Mouse (Mus musculus): ENCODE measurements around the gene Pnkp. TPM values are rescaled to one million over a fixed set of nuclear protein-coding genes. Genes with fewer than 3 reads are reported as not detected.
"Not testable (repeated sequence)": the region's sequence is repeated elsewhere in the genome, so short reads cannot be mapped to it uniquely, and the experiment has no call there.

The Pnkp gene
- polyA plus RNA-seq, 1 experiment from 2014 or later = 39.8 TPM

DNA sequence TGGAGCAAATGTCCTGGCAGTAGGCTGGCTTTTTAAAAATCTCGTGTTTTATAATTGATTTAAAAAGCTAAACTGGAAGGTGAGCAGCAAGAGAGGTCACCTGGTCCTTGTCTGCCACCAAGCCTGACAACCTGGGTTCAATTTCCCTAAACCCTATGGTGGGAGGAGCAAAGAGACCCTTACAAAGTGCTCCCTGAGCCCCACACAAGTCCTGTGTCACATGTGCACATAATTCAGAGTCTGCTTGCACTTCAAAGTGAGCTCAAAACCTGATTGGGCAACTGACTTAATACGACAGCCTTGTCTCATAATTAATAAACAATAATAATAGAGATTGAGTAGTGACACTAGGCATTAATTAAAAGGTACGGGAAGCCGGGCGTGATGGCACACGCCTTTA, 13.7 kb downstream of the Pnkp start:
- H3K9me3 ChIP-seq = no peaks in the 10 kb centered on the region
- H3K27ac ChIP-seq = peak overlapping the region; percentile 96
- H3K4me3 ChIP-seq = peak overlapping the region; percentile 72
- no peak for DNase-seq (ENCODE audit: extremely low spot score, low spot score)
- 81% methylated on average over 6 of the region's 6 CpGs for WGBS
- peaks cover 53% of the 10 kb centered on the region for H3K4me1 ChIP-seq
- H3K27me3 ChIP-seq (ENCODE audit: poor library complexity, severe bottlenecking) = no peaks in the 10 kb centered on the region
- peaks cover 33% of the 10 kb centered on the region for H3K36me3 ChIP-seq (replicated peaks)

- DNase-seq (ENCODE audit: extremely low spot score, low spot score) = no peak
- Histone ChIP-seq H3K4me3 (no peak overlapping the region), H3K27ac (no peak overlapping the region), H3K4me1 (peaks cover 48% of the 10 kb centered on the region), H3K9me3 (no peaks in the 10 kb centered on the region), H3K36me3 (replicated peaks) (peaks cover 33% of the 10 kb centered on the region), H3K27me3 (ENCODE audit: poor library complexity, severe bottlenecking) (no peaks in the 10 kb centered on the region)
- 74% methylated on average over 1 of the region's 1 CpGs for WGBS
These were observed 14.2 kb downstream of the Pnkp start for GRCm38 (mm10) chr7:44871181-44871580.

DNA sequence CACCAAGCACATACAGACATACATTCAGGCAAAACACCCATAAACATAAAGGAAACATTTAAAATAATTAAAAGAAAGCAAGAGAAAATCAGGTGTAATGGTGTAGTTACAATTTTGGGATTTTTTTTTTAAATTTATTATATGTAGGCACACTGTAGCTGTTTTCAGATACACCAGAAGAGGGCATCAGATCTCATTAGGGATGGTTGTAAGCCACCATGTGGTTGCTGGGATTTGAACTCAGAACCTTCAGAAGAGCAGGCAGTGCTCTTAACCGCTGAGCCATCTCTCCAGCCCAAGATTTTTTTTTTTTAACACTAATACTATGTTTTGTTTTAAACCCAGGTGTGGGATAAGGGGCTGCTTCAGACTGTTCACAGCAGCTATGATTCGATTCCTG, 14.8 kb downstream of the Pnkp start:
- 88% methylated on average over 2 of the region's 2 CpGs for WGBS
- not testable (repeated sequence) for DNase-seq (ENCODE audit: extremely low spot score, low spot score); H3K4me3 ChIP-seq; H3K27me3 ChIP-seq (ENCODE audit: poor library complexity, severe bottlenecking); H3K27ac ChIP-seq; H3K9me3 ChIP-seq
- Histone ChIP-seq H3K36me3 (replicated peaks) (peaks cover 33% of the 10 kb centered on the region), H3K4me1 (peaks cover 42% of the 10 kb centered on the region)

DNA sequence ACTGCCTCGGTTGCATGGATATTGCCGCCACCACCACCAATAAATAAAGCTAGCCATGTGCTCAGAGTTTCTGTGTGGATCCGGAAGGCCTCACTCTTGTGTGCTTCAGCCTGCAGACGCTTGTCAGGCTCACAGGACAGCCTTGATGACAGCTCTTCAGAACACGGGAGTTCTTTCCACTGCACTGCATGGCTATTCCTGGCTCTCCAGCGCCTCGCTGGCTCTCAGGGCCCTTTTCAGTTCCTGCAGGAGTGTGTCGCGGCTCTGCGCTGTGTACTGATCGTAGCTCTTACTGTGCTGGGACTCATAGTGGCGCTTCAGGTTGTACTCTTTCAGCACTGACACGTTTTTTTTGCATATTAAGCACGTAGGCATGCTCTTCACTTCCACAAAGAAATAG, 20.9 kb downstream of the Pnkp start:
- no peaks in the 10 kb centered on the region for H3K9me3 ChIP-seq

GRCm38 (mm10) chr7:44883036-44883435, 26.1 kb downstream of the Pnkp start:
- 93% methylated on average over 3 of the region's 3 CpGs for WGBS
- Histone ChIP-seq H3K36me3 (replicated peaks) (peaks cover 100% of the 10 kb centered on the region), H3K27me3 (ENCODE audit: poor library complexity, severe bottlenecking) (no peaks in the 10 kb centered on the region), H3K4me1 (peaks cover 9% of the 10 kb centered on the region), H3K27ac (no peak overlapping the region), H3K9me3 (no peaks in the 10 kb centered on the region), H3K4me3 (no peak overlapping the region)
- no peak for DNase-seq (ENCODE audit: extremely low spot score, low spot score)

More for the DNA sequence above, 20.9 kb downstream of the Pnkp start:
- Histone ChIP-seq H3K27me3 (ENCODE audit: poor library complexity, severe bottlenecking) (no peaks in the 10 kb centered on the region), H3K4me1 (peaks cover 7% of the 10 kb centered on the region), H3K4me3 (no peak overlapping the region), H3K36me3 (replicated peaks) (peaks cover 77% of the 10 kb centered on the region), H3K27ac (no peak overlapping the region)
- DNase-seq (ENCODE audit: extremely low spot score, low spot score) = no peak
- 90% methylated on average over 14 of the region's 14 CpGs for WGBS

GRCm38 (mm10) chr7:44884637-44885036, 27.7 kb downstream of the Pnkp start:
- no peak overlapping the region; the same call in 1 of the 2 replicates for H3K4me3 ChIP-seq
- peaks cover 100% of the 10 kb centered on the region for H3K36me3 ChIP-seq (replicated peaks)
- H3K27ac ChIP-seq = no peak overlapping the region
- no peaks in the 10 kb centered on the region for H3K27me3 ChIP-seq (ENCODE audit: poor library complexity, severe bottlenecking)
- 95% methylated on average over 5 of the region's 5 CpGs for WGBS
- H3K4me1 ChIP-seq = peaks cover 9% of the 10 kb centered on the region
- no peaks in the 10 kb centered on the region for H3K9me3 ChIP-seq
- no peak for DNase-seq (ENCODE audit: extremely low spot score, low spot score)

- Histone ChIP-seq H3K4me1 (peaks cover 25% of the 10 kb centered on the region), H3K4me3 (no peak overlapping the region; the same call in 1 of the 2 replicates), H3K9me3 (no peaks in the 10 kb centered on the region), H3K36me3 (replicated peaks) (peaks cover 90% of the 10 kb centered on the region), H3K27ac (no peak overlapping the region), H3K27me3 (ENCODE audit: poor library complexity, severe bottlenecking) (no peaks in the 10 kb centered on the region)
- WGBS = 91% methylated on average over 7 of the region's 7 CpGs
- DNase-seq (ENCODE audit: extremely low spot score, low spot score) = no peak
These were observed 30.0 kb downstream of the Pnkp start for GRCm38 (mm10) chr7:44886964-44887363.

DNA sequence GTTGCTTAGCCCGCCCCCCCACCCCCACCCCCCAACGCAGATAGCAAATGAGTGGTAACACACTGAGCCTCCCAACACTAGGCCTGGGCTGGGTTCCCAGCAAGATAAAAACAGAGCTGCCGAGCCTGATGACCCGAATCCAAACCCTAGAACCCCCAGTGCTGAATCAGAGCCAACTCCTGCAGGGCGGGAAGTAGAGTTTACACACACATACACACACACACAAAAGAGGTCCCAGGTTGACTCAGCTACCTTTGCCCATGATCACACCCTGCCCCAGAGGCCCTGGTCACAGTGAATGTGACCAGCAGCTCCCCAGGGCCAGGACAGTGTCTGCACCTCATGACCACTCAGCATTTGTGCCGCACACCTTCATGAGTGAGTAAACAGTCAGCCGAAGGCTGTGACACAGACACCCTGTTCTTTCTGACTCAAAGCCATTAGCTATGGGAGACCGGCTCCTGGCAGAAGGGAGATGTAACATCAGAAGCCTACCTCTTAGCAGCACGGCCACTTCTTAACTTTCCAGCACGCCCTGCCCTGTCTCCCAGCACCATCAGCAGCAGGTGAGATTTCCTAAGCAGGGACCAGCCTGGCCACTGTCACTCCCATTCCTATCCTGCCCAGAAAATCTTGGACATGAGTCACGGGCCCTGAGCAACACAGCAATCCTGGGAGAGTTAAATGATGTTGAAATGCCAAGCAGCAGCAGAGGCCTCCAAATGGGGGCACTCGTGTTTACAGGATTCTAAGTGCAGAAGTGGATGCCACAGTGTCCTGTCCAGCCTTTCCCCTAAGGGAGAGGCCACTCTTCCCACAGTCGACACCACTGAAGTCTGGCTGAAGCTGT, 31.5 kb downstream of the Pnkp start:
- no peak for DNase-seq (ENCODE audit: extremely low spot score, low spot score)
- Histone ChIP-seq H3K36me3 (replicated peaks) (peaks cover 75% of the 10 kb centered on the region), H3K4me3 (no peak overlapping the region; the same call in 1 of the 2 replicates), H3K4me1 (peaks cover 31% of the 10 kb centered on the region), H3K27me3 (ENCODE audit: poor library complexity, severe bottlenecking) (no peaks in the 10 kb centered on the region), H3K27ac (no peak overlapping the region), H3K9me3 (no peaks in the 10 kb centered on the region)
- 92% methylated on average over 13 of the region's 13 CpGs for WGBS

DNA sequence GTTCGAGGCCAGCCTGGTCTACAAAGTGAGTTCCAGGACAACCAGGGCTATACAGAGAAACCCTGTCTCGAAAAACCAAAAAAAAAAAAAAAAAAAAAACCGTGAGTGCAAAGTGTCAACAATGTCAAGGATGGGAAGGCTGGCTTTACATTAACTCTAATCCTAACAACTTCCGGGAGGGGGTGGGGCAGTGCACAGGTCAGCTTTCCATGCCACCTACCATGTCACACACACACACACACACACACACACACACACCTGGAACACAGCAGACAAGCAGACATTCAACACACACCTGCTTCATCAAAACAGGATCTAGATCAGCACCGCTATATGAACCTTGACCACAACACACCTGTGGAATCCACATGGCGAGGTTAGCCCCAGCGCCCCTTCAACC, 33.2 kb downstream of the Pnkp start:
- no peaks in the 10 kb centered on the region for H3K27me3 ChIP-seq (ENCODE audit: poor library complexity, severe bottlenecking)
- 89% methylated on average over 7 of the region's 7 CpGs for WGBS
- peaks cover 58% of the 10 kb centered on the region for H3K36me3 ChIP-seq (replicated peaks)
- H3K27ac ChIP-seq = no peak overlapping the region
- no peaks in the 10 kb centered on the region for H3K9me3 ChIP-seq
- H3K4me1 ChIP-seq = peaks cover 48% of the 10 kb centered on the region
- H3K4me3 ChIP-seq = peak overlapping the region; percentile 94
- no peak for DNase-seq (ENCODE audit: extremely low spot score, low spot score)

- Histone ChIP-seq H3K36me3 (replicated peaks) (peaks cover 53% of the 10 kb centered on the region), H3K4me1 (peaks cover 51% of the 10 kb centered on the region), H3K9me3 (no peaks in the 10 kb centered on the region), H3K4me3 (peak overlapping the region; percentile 94), H3K27ac (peak overlapping the region; percentile 98), H3K27me3 (ENCODE audit: poor library complexity, severe bottlenecking) (no peaks in the 10 kb centered on the region)
- whole genome bisulfite sequencing = 89% methylated on average over 4 of the region's 4 CpGs
- no peak for DNase-seq (ENCODE audit: extremely low spot score, low spot score)
These were observed 33.8 kb downstream of the Pnkp start for GRCm38 (mm10) chr7:44890737-44891136.

DNA sequence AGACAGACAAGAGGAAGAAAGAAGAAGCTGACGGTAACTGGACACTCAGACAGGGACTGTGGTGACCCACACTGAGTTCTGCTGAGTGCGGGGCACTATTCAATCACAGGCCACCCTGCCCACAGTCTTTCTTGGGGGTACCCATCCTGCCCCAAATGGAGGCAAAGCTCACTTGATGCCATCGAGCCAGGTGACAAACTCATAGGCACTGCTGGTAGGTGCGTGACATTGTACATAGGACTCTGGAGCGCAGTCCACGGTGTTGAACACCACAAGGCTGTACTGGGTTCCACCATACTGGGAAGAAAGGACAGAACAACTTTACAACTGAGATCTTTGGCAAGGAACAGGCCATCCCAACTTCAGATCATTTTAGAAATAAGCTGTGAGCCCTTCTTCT, 34.7 kb downstream of the Pnkp start:
- H3K36me3 ChIP-seq (replicated peaks) = peaks cover 44% of the 10 kb centered on the region
- DNase-seq (ENCODE audit: extremely low spot score, low spot score) = no peak
- H3K4me3 ChIP-seq = peak overlapping the region; percentile 94
- peak overlapping the region; percentile 98 for H3K27ac ChIP-seq
- 27% methylated on average over 6 of the region's 6 CpGs for WGBS
- no peaks in the 10 kb centered on the region for H3K27me3 ChIP-seq (ENCODE audit: poor library complexity, severe bottlenecking)
- H3K9me3 ChIP-seq = no peaks in the 10 kb centered on the region
- H3K4me1 ChIP-seq = peaks cover 52% of the 10 kb centered on the region

- peak; percentile 97 for DNase-seq (ENCODE audit: extremely low spot score, low spot score)
- Histone ChIP-seq H3K27ac (peak within 1 kb of the TSS; percentile 98), H3K27me3 (ENCODE audit: poor library complexity, severe bottlenecking) (no peaks in the 10 kb centered on the region), H3K9me3 (no peaks in the 10 kb centered on the region), H3K36me3 (replicated peaks) (peaks cover 38% of the 10 kb centered on the region), H3K4me1 (peaks cover 57% of the 10 kb centered on the region), H3K4me3 (peak within 1 kb of the TSS; percentile 94)
- WGBS = under 1% methylated on average over 56 of the region's 56 CpGs
These were observed 35.5 kb downstream of the Pnkp start, which contains the start of gene Med25 for GRCm38 (mm10) chr7:44892276-44892921. Med25 (minus strand) TSS chr7:44892712.

DNA sequence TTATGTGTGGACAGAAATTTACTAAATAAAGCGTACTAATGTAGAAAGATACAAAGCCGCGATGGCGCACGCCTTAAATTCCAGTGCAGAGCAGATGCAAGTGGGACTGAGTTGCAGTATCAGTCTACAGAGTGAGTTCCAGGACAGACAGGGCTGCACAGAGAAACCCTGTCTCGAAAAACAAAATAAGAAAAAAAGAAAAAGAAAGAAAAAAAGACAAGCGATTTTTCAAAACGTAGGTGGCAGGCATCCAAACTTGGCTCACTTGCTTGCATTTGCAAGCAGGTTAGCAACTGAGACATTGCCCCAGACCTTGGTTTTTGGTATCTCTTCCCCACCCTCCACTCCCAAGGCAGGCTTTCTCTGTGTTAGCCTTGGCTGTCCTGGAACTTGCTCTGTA, 36.3 kb downstream of the Pnkp start:
- H3K27ac ChIP-seq = peak overlapping the region; percentile 98
- H3K27me3 ChIP-seq (ENCODE audit: poor library complexity, severe bottlenecking) = no peaks in the 10 kb centered on the region
- H3K36me3 ChIP-seq (replicated peaks) = peaks cover 37% of the 10 kb centered on the region
- 26% methylated on average over 8 of the region's 8 CpGs for WGBS
- peak; percentile 49 for DNase-seq (ENCODE audit: extremely low spot score, low spot score)
- H3K9me3 ChIP-seq = no peaks in the 10 kb centered on the region
- H3K4me1 ChIP-seq = peaks cover 63% of the 10 kb centered on the region
- peak overlapping the region; percentile 94 for H3K4me3 ChIP-seq
